Mouse (Mus musculus) neutrophil, adult 83 days (primary cell): Measurements from ENCODE around the gene Sprr1a. TPM values are rescaled to one million over a fixed set of nuclear protein-coding genes. Genes with fewer than 3 reads are reported as not detected.

Experiments
- total RNA-seq, 2 experiments: library from RNA; stranded (reverse); gene quantifications; one replicate each; pipeline ENCODE4 v1.2.4; 2023

The Sprr1a gene
- total RNA-seq = not detected

DNA sequence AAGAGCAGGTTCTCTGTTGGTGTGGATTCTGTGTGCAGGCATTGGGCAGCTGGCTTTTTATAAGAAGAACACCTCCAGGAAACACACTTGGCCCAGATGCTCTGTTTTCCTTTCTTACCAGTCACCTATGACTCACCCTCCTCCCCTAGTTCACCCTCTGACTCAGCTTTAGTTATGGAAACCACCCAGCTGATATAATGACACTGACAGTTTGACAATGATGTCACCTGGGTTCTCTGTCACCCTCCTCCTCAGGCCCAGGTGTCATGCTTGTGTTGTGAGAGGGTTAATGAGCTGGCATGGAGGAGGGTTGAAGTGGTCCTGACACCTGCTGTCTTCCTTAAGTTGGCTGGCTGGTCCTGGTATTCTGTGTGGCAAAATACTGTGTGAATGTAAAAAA, at the start of gene Sprr1a:
TSS of gene Sprr1a (minus strand) at position 33 of the 400 bp plus-strand sequence.

DNA sequence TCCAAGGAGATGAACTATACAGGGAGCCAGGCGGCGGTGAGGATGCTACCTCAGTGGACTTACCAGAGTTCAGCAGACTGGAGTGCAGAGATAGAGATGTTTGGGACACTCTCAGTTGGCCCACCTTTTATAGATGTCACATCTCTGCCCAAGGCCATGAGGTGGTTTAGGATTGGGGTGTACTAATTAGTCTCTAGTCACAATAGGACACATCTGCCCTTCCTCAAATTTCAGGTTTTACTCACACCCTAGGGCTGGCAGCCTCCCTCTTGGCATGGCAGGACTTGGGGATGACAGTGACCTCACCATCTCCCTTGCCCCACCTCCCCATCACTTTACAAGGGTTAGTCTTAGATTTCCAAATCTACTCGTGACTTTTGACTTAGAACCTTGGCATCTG, 48.7 kb upstream of the Sprr1a start, which contains the start of gene 2310046K23Rik:
TSS of gene 2310046K23Rik (minus strand) at position 101 of the 400 bp plus-strand sequence.

DNA sequence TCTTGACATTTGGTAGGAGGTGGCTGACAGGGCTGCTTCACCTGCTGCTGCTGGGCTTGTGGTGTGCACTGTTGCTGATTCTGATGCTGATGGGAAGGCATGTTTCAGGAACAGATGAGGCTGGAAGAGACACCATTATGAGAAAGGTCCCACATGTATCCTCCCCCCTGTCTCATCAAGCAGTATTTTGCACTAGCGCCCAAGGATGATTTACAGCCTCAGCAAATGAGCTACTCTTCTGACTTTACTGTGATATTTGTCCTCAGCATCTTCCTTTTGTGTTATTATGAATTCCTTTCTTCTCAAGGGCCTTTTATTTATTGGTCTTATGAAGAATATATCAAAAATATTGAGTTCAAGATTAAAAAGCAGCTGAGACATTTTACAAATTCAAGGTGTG, 14.7 kb upstream of the Sprr1a start, which contains the start of gene Sprr4:
TSS of gene Sprr4 (minus strand) at position 101 of the 400 bp plus-strand sequence.

DNA sequence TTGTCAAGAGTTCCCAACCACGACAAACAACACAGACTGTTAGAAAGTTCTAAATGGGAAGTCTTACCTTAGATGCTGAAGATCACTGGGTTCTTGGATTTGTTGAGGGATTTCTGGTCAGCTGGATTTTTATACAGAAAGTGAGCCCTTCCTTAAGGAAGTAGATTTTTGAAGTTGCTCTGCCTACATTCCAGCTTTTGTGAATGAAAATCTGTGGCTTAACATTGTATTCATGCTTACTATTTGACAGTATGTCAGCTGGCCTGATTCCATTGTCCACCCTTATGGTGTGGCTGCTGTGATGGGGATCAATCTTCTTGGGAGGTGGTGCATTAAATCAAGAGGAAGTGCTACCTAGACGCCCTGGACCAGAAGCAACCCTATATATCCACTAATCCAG, 27.1 kb downstream of the Sprr1a start, which contains the start of gene Sprr3:
TSS of gene Sprr3 (minus strand) at position 101 of the 400 bp plus-strand sequence.

DNA sequence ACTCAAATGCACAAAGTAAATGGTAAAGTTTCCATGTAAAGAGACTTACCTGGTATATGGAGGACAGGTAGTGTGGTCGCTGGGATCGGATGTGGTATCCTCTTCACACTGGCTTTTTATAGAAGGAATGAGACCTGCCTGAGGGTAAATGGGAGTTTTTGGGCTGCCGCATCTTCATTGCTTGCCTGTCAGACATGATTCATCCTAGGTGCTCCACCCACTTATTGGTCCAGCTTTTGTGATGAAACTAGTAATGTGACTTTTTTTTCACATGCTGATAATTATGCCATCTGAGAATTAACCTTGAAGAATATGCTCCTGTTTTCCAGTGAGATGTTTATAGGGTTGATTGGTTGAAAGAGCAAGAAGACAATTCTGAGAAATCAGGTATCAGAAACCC, 47.0 kb downstream of the Sprr1a start, which contains the start of gene Sprr1b:
TSS of gene Sprr1b (minus strand) at position 101 of the 400 bp plus-strand sequence.

Other genes starting within 250 kb of the Sprr1a start
- gene Sprr2a3, start 200.5 kb downstream of the Sprr1a start, total RNA-seq = not detected
- not detected for gene Sprr2b, start 169.3 kb downstream of the Sprr1a start, total RNA-seq
- not detected for gene Sprr2d, start 146.8 kb downstream of the Sprr1a start, total RNA-seq
- gene Sprr2e, start 133.8 kb downstream of the Sprr1a start, total RNA-seq = not detected
- gene Sprr2f, start 120.7 kb downstream of the Sprr1a start, total RNA-seq = not detected
- gene Sprr2h, start 100.2 kb downstream of the Sprr1a start, total RNA-seq = not detected
- gene Sprr2i, start 77.9 kb downstream of the Sprr1a start, total RNA-seq = not detected
- not detected for gene Sprr2j-ps, start 67.8 kb downstream of the Sprr1a start, total RNA-seq
- gene Gm9774, start 56.5 kb downstream of the Sprr1a start, total RNA-seq = 1 to 10 TPM in 1 of 2 experiments, under 1 TPM in 1; 0.53 to 1.4 TPM
- not detected for gene Sprr2k, start 53.3 kb downstream of the Sprr1a start, total RNA-seq
- not detected for gene Sprr1b, start 47.1 kb downstream of the Sprr1a start, total RNA-seq
- not detected for gene Sprr3, start 27.2 kb downstream of the Sprr1a start, total RNA-seq
- not detected for gene Sprr4, start 14.6 kb upstream of the Sprr1a start, total RNA-seq
- gene 2310046K23Rik, start 48.6 kb upstream of the Sprr1a start, total RNA-seq = not detected
- not detected for gene Ivl, start 87.8 kb upstream of the Sprr1a start, total RNA-seq
- not detected for gene Smcp, start 103.1 kb upstream of the Sprr1a start, total RNA-seq
- not detected for gene 2210017I01Rik, start 121.6 kb upstream of the Sprr1a start, total RNA-seq
- not detected for gene Lce6a, start 135.8 kb upstream of the Sprr1a start, total RNA-seq
- gene Lce1a1, start 162.4 kb upstream of the Sprr1a start, total RNA-seq = not detected
- not detected for gene Lce1b, start 171.0 kb upstream of the Sprr1a start, total RNA-seq
- gene Lce1a2, start 184.4 kb upstream of the Sprr1a start, total RNA-seq = not detected
- gene Lce1c, start 193.4 kb upstream of the Sprr1a start, total RNA-seq = not detected
- gene Lce1d, start 201.3 kb upstream of the Sprr1a start, total RNA-seq = not detected
- gene Lce1e, start 223.2 kb upstream of the Sprr1a start, total RNA-seq = not detected
- not detected for gene Lce1f, start 234.5 kb upstream of the Sprr1a start, total RNA-seq